Mouse (Mus musculus) lung, postnatal 0 days (tissue): ENCODE measurements around the gene Hes7. TPM values are rescaled to one million over a fixed set of nuclear protein-coding genes. Genes with fewer than 3 reads are reported as not detected.

Experiments used
- ATAC-seq: fragments of 200-750 bp; cut with Nextera tagmentation; 2 replicates; pipeline ENCODE4 v1.8.0; 2017; ENCODE audit warnings: moderate library complexity
- DNase-seq: peaks from one replicate; pipeline ENCODE4 v3.0.0-alpha.2; 2016; ENCODE audit warnings: low spot score
- H3K27ac ChIP-seq: fragments of 300-500 bp; sonication (generic); 2 replicates; pipeline ENCODE4 v1.5.1; 2014; ENCODE audit warnings: antibody characterized with exemption, mild to moderate bottlenecking, low read length, mixed read lengths
- H3K27me3 ChIP-seq: fragments of 300-500 bp; sonication (generic); replicated peaks from 2 replicates; pipeline ENCODE4 v1.6.1; 2014; ENCODE audit warnings: low read length, mixed read lengths; ENCODE audit not compliant: insufficient read depth
- H3K36me3 ChIP-seq: fragments of 300-500 bp; sonication (generic); 2 replicates; pipeline ENCODE4 v1.6.1; 2014; ENCODE audit warnings: low read length, mixed read lengths; ENCODE audit not compliant: insufficient read depth
- H3K4me1 ChIP-seq: fragments of 300-500 bp; sonication (generic); 2 replicates; pipeline ENCODE4 v1.6.1; 2014; ENCODE audit warnings: antibody characterized with exemption, low read depth, low read length, mixed read lengths; ENCODE audit not compliant: insufficient read depth
- H3K4me2 ChIP-seq: fragments of 300-500 bp; sonication (generic); replicated peaks from 2 replicates; pipeline ENCODE4 v1.6.1; 2014; ENCODE audit warnings: low read depth, mild to moderate bottlenecking, low read length, moderate library complexity, mixed read lengths
- H3K4me3 ChIP-seq: fragments of 300-500 bp; sonication (generic); 2 replicates; pipeline ENCODE4 v1.5.1; 2014; ENCODE audit warnings: low read depth, low read length
- H3K9ac ChIP-seq: fragments of 300-500 bp; sonication (generic); replicated peaks from 2 replicates; pipeline ENCODE4 v1.6.1; 2014; ENCODE audit warnings: low read depth, mild to moderate bottlenecking
- H3K9me3 ChIP-seq: fragments of 300-500 bp; sonication (generic); 2 replicates; pipeline ENCODE4 v1.6.1; 2016; ENCODE audit warnings: low read length, mixed read lengths
- CTCF ChIP-seq: IDR thresholded peaks from 2 replicates; pipeline ENCODE4 v1.5.1; 2016; ENCODE audit warnings: antibody characterized with exemption, mild to moderate bottlenecking
- EP300 ChIP-seq: IDR thresholded peaks from 2 replicates; pipeline ENCODE4 v1.6.1; 2016; ENCODE audit warnings: antibody characterized with exemption, mild to moderate bottlenecking, control low read depth
- WGBS: fragments of 180-500 bp; shearing (Covaris S2); extraction: QIAGEN DNeasy Blood & Tissue Kit; methylation state at CpG from one replicate; pipeline ENCODE4 v1.1.7; 2014; 5-methylcytosine and 5-hydroxymethylcytosine counted together
- polyA plus RNA-seq: library from polyadenylated mRNA; unstranded; fragments of >200 nt; fragmentation: Nextera tagmentation; extraction: Ambion mirVana; gene quantifications from 2 replicates; pipeline ENCODE4 v1.2.1, GENCODE M21; 2015

The Hes7 gene
- polyA plus RNA-seq, 1 experiment from 2014 or later, result 0.49 TPM

- Histone ChIP-seq H3K4me1 (peaks cover 12% of the 10 kb centered on the region), H3K9me3 (no peaks in the 10 kb centered on the region), H3K27ac (peak overlapping the region; percentile 92), H3K9ac (peak overlapping the region; percentile 66), H3K4me3 (peak overlapping the region; percentile 19), H3K36me3 (no peaks in the 10 kb centered on the region), H3K4me2 (peak overlapping the region; percentile 36), H3K27me3 (no peaks in the 10 kb centered on the region)
- 0% methylated on average over 14 of the region's 14 CpGs for WGBS
- peak; percentile 95 for DNase-seq
- peak; percentile 35 for TF ChIP-seq CTCF
- peak; percentile 87 for TF ChIP-seq EP300
- peak; percentile 67 for ATAC-seq
Measured at GRCm38 (mm10) chr11:69073065-69073888, 46.9 kb upstream of the Hes7 start.

- ATAC-seq (no peak), DNase-seq (peak; percentile 34)
- Histone ChIP-seq H3K4me3 (no peak overlapping the region), H3K4me1 (peaks cover 12% of the 10 kb centered on the region), H3K9me3 (no peaks in the 10 kb centered on the region), H3K27me3 (no peaks in the 10 kb centered on the region), H3K4me2 (no peak overlapping the region), H3K9ac (peak overlapping the region; percentile 66; the same call in 1 of the 2 replicates), H3K27ac (peak overlapping the region; percentile 92), H3K36me3 (no peaks in the 10 kb centered on the region)
- 31% methylated on average over 6 of the region's 6 CpGs for WGBS
- TF ChIP-seq CTCF (no peak), EP300 (no peak)
Measured at GRCm38 (mm10) chr11:69073951-69074775, 46.0 kb upstream of the Hes7 start.

- no peaks in the 10 kb centered on the region for H3K9me3 ChIP-seq
- TF ChIP-seq CTCF (no peak), EP300 (no peak)
- H3K4me3 ChIP-seq, result no peak overlapping the region
- ATAC-seq, result no peak
- H3K4me1 ChIP-seq, result peaks cover 12% of the 10 kb centered on the region
- DNase-seq, result peak; percentile 4
- no peak overlapping the region for H3K4me2 ChIP-seq
- no peak overlapping the region; the same call in 1 of the 2 replicates for H3K27ac ChIP-seq
- H3K9ac ChIP-seq, result no peak overlapping the region
- no peaks in the 10 kb centered on the region for H3K36me3 ChIP-seq
- no peaks in the 10 kb centered on the region for H3K27me3 ChIP-seq
- 51% methylated on average over 2 of the region's 2 CpGs for WGBS
Measured at GRCm38 (mm10) chr11:69074776-69075069, 45.5 kb upstream of the Hes7 start.

- no peak overlapping the region for H3K27ac ChIP-seq
- no peak overlapping the region for H3K4me3 ChIP-seq
- H3K4me2 ChIP-seq, result no peak overlapping the region
- H3K9me3 ChIP-seq, result no peaks in the 10 kb centered on the region
- DNase-seq, result peak; percentile 3
- TF ChIP-seq EP300, result no peak
- no peak for TF ChIP-seq CTCF
- H3K36me3 ChIP-seq, result no peaks in the 10 kb centered on the region
- H3K4me1 ChIP-seq, result peaks cover 7% of the 10 kb centered on the region; the same call in 1 of the 2 replicates
- H3K27me3 ChIP-seq, result no peaks in the 10 kb centered on the region
- 55% methylated on average over 8 of the region's 9 CpGs for WGBS
- no peak for ATAC-seq
- H3K9ac ChIP-seq, result no peak overlapping the region
Measured at GRCm38 (mm10) chr11:69075764-69076479, 44.3 kb upstream of the Hes7 start.

- no peaks in the 10 kb centered on the region for H3K27me3 ChIP-seq
- DNase-seq (no peak), ATAC-seq (no peak)
- no peak overlapping the region for H3K4me3 ChIP-seq
- H3K9me3 ChIP-seq, result no peaks in the 10 kb centered on the region
- TF ChIP-seq EP300 (no peak), CTCF (no peak)
- H3K36me3 ChIP-seq, result no peaks in the 10 kb centered on the region
- H3K4me2 ChIP-seq, result no peak overlapping the region
- 67% methylated on average over 5 of the region's 5 CpGs for WGBS
- H3K27ac ChIP-seq, result no peak overlapping the region
- H3K4me1 ChIP-seq, result peaks cover under 1% of the 10 kb centered on the region; the same call in 1 of the 2 replicates
- H3K9ac ChIP-seq, result no peak overlapping the region
Measured at GRCm38 (mm10) chr11:69076572-69076971, 43.6 kb upstream of the Hes7 start.

- WGBS, result 77% methylated on average over 9 of the region's 9 CpGs
- no peak for ATAC-seq
Measured at GRCm38 (mm10) chr11:69077316-69077715, 42.9 kb upstream of the Hes7 start.

More at GRCm38 (mm10) chr11:69077316-69077715, 42.9 kb upstream of the Hes7 start:
- no peak for DNase-seq
- Histone ChIP-seq H3K27me3 (no peaks in the 10 kb centered on the region), H3K4me2 (no peak overlapping the region), H3K36me3 (no peaks in the 10 kb centered on the region), H3K9ac (no peak overlapping the region), H3K27ac (no peak overlapping the region), H3K4me3 (no peak overlapping the region), H3K9me3 (no peaks in the 10 kb centered on the region), H3K4me1 (no peaks in the 10 kb centered on the region)
- TF ChIP-seq CTCF (no peak), EP300 (no peak)
